Mouse (Mus musculus): ENCODE data around the gene Inppl1.
A peak's percentile ranks its signal among the peaks of the same experiment; 100 is the strongest.

Gene Inppl1

GRCm38 (mm10) chr7:101844186-101844585, 6.2 kb upstream of the Inppl1 start:
- DNase-seq (ENCODE audit: low spot score): no peak

GRCm38 (mm10) chr7:101837154-101837605, 849 bp downstream of the Inppl1 start:
- DNase-seq (ENCODE audit: low spot score): no peak

GRCm38 (mm10) chr7:101836271-101837153, 1.5 kb downstream of the Inppl1 start:
- peak; percentile 91 for DNase-seq (ENCODE audit: low spot score)

DNA sequence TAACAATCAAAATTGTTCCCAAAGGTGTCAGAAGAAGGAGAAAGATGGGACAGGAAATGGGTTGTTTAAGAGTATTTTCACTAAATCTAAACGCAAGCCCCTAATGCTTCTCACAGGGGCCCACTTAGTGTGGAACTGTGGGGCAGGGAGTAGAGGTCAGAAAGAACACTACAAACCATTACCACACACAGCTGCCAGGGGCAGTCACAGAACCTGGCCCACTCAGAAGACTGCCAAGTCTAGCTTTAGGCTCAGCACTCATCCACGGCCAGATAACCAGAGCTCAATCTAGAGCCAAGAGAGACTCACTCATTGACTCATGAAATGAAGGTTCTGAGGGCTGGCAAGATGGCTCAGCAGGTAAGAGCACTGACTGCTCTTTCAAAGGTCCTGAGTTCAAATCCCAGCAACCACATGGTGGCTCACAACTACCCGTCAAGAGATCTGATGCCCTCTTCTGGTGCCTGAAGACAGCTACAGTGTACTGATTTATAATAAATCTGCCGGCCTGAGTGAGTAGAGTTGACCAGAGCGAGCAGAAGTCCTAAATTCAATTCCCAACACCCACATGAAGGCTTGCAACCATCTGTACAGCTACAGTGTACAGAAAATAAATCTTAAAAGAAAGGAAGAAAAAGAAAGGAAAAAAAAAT, 2.4 kb downstream of the Inppl1 start:
- DNase-seq (ENCODE audit: low spot score): no peak

GRCm38 (mm10) chr7:101834903-101835302, 3.1 kb downstream of the Inppl1 start:
- no peak for DNase-seq (ENCODE audit: low spot score)

- no peak for DNase-seq (ENCODE audit: low spot score)
Measured at GRCm38 (mm10) chr7:101833916-101834584, 4.0 kb downstream of the Inppl1 start.

DNA sequence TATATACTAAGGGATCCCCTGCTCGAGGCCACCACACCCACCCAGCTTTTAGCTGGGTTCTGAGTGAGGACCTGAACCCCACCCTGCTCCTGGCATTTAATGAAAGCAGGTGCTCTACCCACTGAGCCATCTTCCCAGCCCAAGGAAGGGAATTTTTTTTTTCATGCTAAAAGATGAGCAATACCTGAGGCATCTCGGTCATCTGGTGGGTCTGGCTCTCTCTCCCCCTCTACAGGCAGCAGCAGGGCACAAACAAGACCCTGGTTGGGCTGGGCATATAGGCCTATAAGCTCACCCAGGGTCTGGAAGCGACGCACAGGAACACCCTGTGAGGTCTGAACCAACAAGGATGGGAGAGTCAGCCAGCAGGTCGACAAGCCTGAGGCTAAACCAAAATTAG, 4.7 kb downstream of the Inppl1 start:
- no peak for DNase-seq (ENCODE audit: low spot score)

DNA sequence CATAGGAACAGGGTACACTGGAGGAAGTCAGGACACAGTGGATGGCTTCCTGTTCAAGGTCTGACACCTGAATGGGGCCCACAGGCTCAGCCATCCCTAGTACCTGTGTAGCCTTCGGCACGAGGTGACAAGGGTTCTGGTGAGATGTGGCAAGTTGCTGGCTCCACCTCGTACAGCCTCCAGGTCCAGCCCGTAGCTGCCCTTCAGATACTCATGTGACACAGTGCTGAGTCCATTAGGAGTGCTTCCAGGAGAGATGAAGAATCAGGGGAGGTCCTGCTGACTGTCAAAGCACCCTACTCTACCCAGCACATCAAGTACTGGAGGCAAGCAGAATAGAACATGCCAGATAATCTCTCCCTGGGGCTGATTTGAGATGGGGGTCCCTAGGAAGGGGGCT, 5.7 kb downstream of the Inppl1 start:
- no peak for DNase-seq (ENCODE audit: low spot score)

DNA sequence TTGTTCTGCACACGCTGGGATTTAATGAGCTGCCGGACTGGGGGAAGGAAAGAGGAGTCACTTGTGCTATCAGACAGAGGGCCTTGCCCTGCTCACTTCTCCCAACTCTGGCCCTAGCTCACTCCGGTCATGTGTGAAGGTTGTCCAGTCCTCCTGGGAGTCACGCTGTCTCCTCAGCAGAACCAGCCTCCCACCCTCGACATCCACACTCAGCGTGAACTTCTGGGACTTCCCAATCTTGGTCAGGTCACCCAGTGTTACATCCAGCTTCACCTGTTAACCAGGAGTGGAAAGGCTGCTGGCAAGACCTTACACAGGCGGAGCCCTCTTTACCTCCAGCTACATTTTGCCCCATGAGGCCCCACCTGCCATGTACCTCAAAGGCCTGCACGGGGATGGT, 6.6 kb downstream of the Inppl1 start:
- no peak for DNase-seq (ENCODE audit: low spot score)

- DNase-seq (ENCODE audit: low spot score): no peak
Measured at GRCm38 (mm10) chr7:101830373-101830772, 7.7 kb downstream of the Inppl1 start.

DNA sequence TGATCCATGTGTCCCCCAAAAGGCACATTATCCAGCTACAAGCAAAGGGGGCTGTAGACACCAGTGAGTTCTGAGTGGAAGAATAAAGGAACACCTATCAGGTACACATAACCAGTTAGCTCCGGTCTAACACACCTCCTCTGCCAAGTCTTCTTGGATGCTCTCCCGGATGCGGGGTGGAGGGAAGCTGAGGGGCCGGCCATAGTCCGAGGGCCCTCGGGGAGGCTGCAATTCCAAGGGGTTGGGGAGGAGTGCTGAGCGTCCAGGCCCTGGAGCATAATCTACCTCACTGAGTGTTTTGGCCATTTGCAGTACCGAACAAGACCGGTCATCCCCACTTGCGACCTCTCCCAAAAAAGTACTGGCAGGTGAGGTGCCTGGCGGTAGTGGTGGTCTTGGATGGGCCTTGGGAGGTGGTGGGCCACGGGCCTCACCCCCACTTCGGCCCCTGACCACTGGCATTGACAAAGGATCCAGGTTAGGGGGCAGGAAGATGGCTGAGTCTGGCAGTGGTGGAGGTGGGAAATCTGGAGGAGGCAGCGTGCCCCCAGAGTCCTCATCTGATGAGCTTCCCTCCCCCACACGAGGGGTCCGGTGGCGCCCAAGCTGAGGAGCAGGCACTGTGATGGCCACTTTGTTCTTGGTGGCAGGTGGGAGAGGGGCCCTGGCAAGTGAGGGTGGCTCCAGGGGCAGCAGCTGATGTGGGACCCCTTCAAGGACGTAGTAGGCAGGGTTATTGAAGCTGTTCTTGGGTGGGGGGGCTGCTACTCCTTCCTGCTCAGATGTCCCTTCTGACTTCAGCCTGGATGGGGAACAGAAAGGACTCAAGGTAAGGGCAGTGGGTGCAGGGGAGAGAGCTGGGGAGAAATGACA, 14.0 kb downstream of the Inppl1 start:
- DNase-seq (ENCODE audit: low spot score): peak; percentile 56

DNA sequence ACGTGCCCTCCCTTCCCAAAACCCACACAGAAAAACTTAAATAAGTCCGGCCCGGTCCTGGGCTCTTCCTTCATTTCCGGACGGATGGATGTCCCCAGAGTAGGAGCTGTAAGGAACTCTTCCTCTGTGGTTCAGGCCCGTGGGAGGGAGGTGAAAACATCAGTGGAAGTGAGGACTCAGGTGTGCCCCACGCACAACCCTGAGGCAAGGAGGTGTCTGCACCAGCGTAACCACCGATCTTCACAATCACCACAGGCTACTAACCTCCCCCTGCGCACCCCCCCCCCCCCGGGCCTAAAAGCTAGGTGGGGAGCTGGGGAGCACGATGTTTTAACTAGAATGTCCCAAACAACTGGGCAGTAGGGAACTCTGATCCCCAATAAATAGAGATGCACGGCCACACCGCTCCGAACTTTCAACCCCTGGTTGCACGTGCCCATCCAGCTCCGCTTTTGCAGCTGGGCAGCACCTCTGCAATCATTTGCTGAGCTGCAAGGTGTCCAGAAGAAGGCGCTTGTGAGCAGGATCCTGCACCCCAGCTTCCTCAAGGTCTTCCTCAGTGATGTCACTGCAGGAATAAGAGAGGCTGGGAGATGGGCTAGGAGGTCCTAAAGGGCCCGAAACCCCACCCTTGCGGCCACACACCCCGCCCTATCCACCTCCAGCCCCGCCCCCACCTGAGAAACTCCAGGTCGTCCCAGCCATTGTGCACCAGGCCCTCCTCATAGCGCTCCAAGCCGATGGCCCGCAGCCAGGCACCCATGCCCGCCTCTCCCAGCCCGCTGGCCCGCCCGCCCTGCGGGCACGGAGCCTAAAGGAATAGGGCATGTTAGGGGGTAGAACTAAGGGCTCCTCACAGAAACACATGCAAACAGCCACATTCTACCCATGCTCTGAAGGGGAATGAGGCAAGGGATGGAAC, 14.9 kb downstream of the Inppl1 start:
- peak; percentile 72 for DNase-seq (ENCODE audit: low spot score)

DNA sequence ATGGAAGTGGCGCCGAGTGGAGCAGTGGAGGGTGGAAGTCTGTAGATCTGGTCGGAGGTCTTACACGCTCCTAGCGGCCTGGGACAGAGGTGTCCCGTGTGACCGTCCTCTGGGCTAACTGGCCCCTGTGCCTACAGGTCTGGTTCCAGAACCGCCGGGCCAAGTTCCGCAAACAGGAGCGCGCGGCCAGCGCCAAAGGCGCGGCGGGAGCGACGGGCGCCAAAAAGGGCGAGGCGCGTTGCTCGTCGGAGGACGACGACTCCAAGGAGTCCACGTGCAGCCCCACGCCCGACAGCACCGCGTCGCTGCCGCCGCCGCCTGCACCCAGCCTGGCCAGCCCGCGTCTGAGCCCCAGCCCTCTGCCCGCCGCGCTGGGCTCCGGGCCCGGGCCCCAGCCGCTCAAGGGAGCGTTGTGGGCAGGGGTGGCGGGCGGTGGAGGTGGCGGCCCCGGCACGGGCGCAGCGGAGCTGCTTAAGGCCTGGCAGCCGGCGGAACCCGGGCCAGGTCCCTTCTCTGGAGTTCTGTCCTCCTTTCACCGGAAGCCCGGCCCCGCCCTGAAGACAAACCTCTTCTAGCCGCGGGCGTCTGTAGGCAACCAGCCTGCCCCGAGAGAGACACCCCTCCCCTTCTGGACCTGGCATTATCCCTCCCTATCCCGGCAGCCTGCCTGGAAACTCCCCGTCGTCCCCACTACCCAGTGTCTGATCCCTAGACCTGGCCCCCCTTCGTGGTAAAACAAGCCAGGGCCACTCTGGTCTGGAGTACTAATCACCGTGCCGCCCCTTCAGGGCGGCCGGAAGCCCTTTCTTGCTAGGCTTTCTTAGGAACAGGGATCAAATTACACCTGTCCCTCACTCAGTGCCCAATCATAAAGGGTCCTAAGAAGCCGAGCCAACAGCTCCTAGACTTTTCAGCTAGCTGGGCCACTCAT, 16.2 kb downstream of the Inppl1 start:
- DNase-seq (ENCODE audit: low spot score): peak; percentile 73

GRCm38 (mm10) chr7:101820295-101821030, 17.6 kb downstream of the Inppl1 start:
- DNase-seq (ENCODE audit: low spot score): peak; percentile 54

DNA sequence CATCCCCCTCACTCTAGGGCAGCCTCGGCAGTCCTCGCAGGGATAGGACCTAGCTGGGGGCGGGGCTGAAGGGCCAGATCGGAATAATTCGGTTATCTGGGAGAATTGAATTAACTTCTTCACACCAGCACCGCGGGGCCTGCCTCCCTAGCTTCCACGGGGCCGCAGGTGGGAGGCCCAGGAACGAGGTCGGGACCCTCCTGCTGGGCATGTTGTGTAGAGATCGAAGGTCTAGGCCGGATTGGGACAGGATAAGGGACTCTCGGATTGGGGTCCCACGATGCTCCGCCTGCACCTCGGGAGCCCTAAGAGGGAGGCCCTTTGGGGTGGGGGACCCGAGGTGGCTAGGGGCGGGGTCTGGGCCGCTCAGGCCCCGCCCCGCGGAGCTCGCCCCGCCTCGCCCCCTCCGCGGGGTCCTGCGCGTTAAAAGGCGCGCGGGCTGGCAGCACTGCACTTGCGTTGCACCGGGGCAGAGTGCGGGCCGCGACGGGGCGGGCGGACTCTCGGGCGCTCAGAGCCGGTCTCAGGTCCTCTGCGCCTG, 20.1 kb downstream of the Inppl1 start, which contains the start of gene Phox2a:
Phox2a (plus strand) TSS at position 453 of the 541 bp plus-strand sequence.
- DNase-seq (ENCODE audit: low spot score): no peak

DNA sequence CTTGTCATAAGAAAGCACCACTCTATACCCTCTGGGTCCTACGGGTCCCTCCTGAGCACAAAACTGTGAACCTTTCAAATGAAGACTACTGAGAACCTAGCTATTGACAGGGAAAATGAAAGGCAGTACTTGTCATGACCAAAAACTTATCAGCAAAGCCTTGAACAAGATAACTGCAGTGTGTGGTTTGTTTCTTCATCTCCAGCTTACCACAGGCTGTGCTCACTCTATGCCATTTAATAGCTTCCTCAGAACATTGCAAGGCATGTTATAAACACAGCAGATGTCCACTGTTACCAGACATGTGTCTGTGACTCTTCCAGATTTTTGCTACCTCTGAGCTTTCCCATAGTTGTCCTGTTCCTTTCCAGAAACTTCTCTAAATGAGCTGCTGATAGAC, 61.0 kb downstream of the Inppl1 start:
- no peak for DNase-seq (ENCODE audit: low spot score)

DNA sequence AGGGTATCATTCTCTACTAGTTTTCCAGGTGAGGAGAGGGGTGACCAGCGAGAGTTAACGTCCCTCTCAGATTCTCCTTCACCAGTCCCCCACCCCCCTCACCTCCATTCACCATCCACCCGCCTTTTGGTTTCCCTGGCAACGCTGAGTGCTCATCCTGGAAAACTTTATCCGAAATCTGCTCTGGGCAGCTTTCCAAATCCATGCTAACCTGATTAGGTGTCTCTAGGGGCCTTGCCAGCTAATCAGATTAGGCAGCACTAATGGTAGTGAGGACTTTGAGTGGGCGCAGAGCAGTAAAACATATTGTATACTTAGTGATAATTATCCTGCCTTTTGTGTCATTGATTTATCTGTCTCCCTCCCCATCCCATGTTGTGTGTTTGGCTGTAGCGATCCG, 65.3 kb downstream of the Inppl1 start:
- DNase-seq (ENCODE audit: low spot score): no peak

Data from testis, postnatal 10 days (tissue).